In the genomic region with DNA sequence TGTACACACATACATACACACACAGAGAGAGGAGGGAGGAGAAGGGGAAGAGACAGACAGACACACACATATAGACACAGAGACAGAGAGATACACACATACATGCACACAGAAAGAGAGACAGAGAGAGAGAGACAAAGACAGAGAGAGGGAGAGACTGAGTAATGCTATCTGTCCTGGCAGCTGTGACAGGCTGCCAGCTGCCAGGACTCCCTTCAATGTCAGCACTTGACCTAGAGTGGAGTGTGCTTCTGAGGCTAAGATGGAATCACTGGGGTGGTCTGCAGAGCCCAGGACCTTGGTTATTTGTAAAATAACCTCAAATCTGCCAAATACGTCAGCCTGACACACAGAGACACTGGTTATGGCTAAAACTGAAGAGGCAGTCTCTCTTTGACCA, we compare ENCODE assay signal across 16 mouse cellular contexts. TPM values are rescaled to one million over a fixed set of nuclear protein-coding genes. Genes with fewer than 3 reads are reported as not detected.
A peak's percentile ranks its signal among the peaks of the same experiment; 100 is the strongest.
DNase-seq lines count a peak whose midpoint lies in the region; ATAC-seq and TF ChIP-seq lines count a peak whose summit lies in the region.
"Had no signal": no experiment of that assay in that cellular context is flagged by ENCODE, and none has a peak within 500 bp of the region (broad histone marks: within the 10 kb centered on the region; RNA-seq: fewer than 3 reads in every experiment).

No protein-coding gene starts in this region.

- no peak overlapping the region for H3K4me3 ChIP-seq in forebrain, embryonic 11.5 days (ENCODE audit: low read depth, low read length)
- H3K4me3 ChIP-seq in forebrain, embryonic 14.5 days (ENCODE audit: low read depth, low read length), result no peak overlapping the region
- no peak overlapping the region for H3K4me3 ChIP-seq in heart, postnatal 0 days (ENCODE audit: low read depth, low read length)
- no peak overlapping the region for H3K4me3 ChIP-seq in lung, embryonic 14.5 days (ENCODE audit: low read depth, low read length)
- H3K4me3 ChIP-seq in lung, postnatal 0 days (ENCODE audit: low read depth, low read length), result no peak overlapping the region
- no peak overlapping the region for H3K4me3 ChIP-seq in embryonic facial prominence, embryonic 15.5 days (replicated peaks)
- H3K4me3 ChIP-seq: liver, embryonic 15.5 days had no signal

- DNase-seq in forebrain, embryonic 11.5 days (ENCODE audit: low spot score), result no peak
- no peak for DNase-seq in forebrain, embryonic 14.5 days (ENCODE audit: low spot score)
- DNase-seq in heart, postnatal 0 days (ENCODE audit: low spot score), result peak; percentile 76
- DNase-seq in heart, adult 8-10 months (ENCODE audit: low spot score), result no peak
- DNase-seq in lung, embryonic 14.5 days, result peak; percentile 43
- DNase-seq in lung, postnatal 0 days (ENCODE audit: low spot score), result no peak
- DNase-seq in left cerebral cortex, postnatal 25 days (ENCODE audit: low spot score in 2 of 2), result no peak
- DNase-seq: cerebellum, postnatal 10 days; kidney, adult 8-10 months; layer of hippocampus, adult 9-11 months; right cerebral cortex, postnatal 4 days had no signal

- H3K36me3 ChIP-seq in forebrain, embryonic 11.5 days (ENCODE audit: control insufficient read depth, insufficient read depth, low read length), result no peaks in the 10 kb centered on the region
- H3K36me3 ChIP-seq in forebrain, embryonic 14.5 days (ENCODE audit: control insufficient read depth, insufficient read depth, low read length), result no peaks in the 10 kb centered on the region
- H3K36me3 ChIP-seq in heart, postnatal 0 days (replicated peaks; ENCODE audit: control insufficient read depth, insufficient read depth, low read length), result no peaks in the 10 kb centered on the region
- H3K36me3 ChIP-seq in lung, embryonic 14.5 days (ENCODE audit: insufficient read depth), result no peaks in the 10 kb centered on the region
- H3K36me3 ChIP-seq in lung, postnatal 0 days (ENCODE audit: insufficient read depth, low read length), result no peaks in the 10 kb centered on the region
- no peaks in the 10 kb centered on the region for H3K36me3 ChIP-seq in embryonic facial prominence, embryonic 15.5 days
- H3K36me3 ChIP-seq: G1E had no signal

- no peaks in the 10 kb centered on the region for H3K4me1 ChIP-seq in forebrain, embryonic 11.5 days (replicated peaks; ENCODE audit: control insufficient read depth, insufficient read depth, low read length)
- no peaks in the 10 kb centered on the region for H3K4me1 ChIP-seq in forebrain, embryonic 14.5 days (ENCODE audit: control insufficient read depth, insufficient read depth, low read length)
- H3K4me1 ChIP-seq in heart, postnatal 0 days (ENCODE audit: control insufficient read depth, insufficient read depth), result peaks cover 25% of the 10 kb centered on the region
- H3K4me1 ChIP-seq in lung, embryonic 14.5 days (ENCODE audit: insufficient read depth), result peaks cover 14% of the 10 kb centered on the region
- H3K4me1 ChIP-seq in lung, postnatal 0 days (ENCODE audit: insufficient read depth, low read depth, low read length), result peaks cover 3% of the 10 kb centered on the region; the same call in 1 of the 2 replicates
- peaks cover 22% of the 10 kb centered on the region for H3K4me1 ChIP-seq in embryonic facial prominence, embryonic 15.5 days
- H3K4me1 ChIP-seq: liver, embryonic 15.5 days had no signal

- TF ChIP-seq EP300 in heart, postnatal 0 days (IDR thresholded peaks at IDR 0.05; ENCODE audit: low read depth), result no peak
- TF ChIP-seq EP300 in lung, postnatal 0 days (IDR thresholded peaks at IDR 0.05), result no peak

- WGBS in forebrain, embryonic 11.5 days, result 75% methylated on average over 1 of the region's 1 CpGs
- WGBS in forebrain, embryonic 14.5 days, result 83% methylated on average over 1 of the region's 1 CpGs
- 50% methylated on average over 1 of the region's 1 CpGs for WGBS in heart, postnatal 0 days
- 32% methylated on average over 1 of the region's 1 CpGs for WGBS in lung, embryonic 14.5 days
- WGBS in lung, postnatal 0 days, result 62% methylated on average over 1 of the region's 1 CpGs
- WGBS in embryonic facial prominence, embryonic 15.5 days, result 71% methylated on average over 1 of the region's 1 CpGs

- H3K27ac ChIP-seq in forebrain, embryonic 11.5 days (ENCODE audit: low read depth, low read length), result no peak overlapping the region
- H3K27ac ChIP-seq in forebrain, embryonic 14.5 days (ENCODE audit: low read depth, low read length), result no peak overlapping the region
- H3K27ac ChIP-seq in heart, postnatal 0 days (ENCODE audit: low read depth), result peak overlapping the region; percentile 60
- H3K27ac ChIP-seq in lung, embryonic 14.5 days (ENCODE audit: low read depth), result 0 out of 2 replicates have a peak overlapping the region, but pooled peaks have one; percentile 26
- no peak overlapping the region for H3K27ac ChIP-seq in lung, postnatal 0 days (ENCODE audit: low read length)
- H3K27ac ChIP-seq in embryonic facial prominence, embryonic 15.5 days (replicated peaks), result peak overlapping the region; percentile 76; the same call in 1 of the 2 replicates
- H3K27ac ChIP-seq: liver, embryonic 15.5 days had no signal

- no peak overlapping the region for H3K4me2 ChIP-seq in forebrain, embryonic 11.5 days (ENCODE audit: low read depth, low read length, severe bottlenecking)
- no peak overlapping the region for H3K4me2 ChIP-seq in forebrain, embryonic 14.5 days (ENCODE audit: low read length)
- H3K4me2 ChIP-seq in heart, postnatal 0 days (ENCODE audit: low read depth, low read length), result no peak overlapping the region
- no peak overlapping the region for H3K4me2 ChIP-seq in lung, embryonic 14.5 days
- H3K4me2 ChIP-seq in lung, postnatal 0 days (replicated peaks; ENCODE audit: low read depth, low read length), result no peak overlapping the region
- H3K4me2 ChIP-seq in embryonic facial prominence, embryonic 15.5 days (replicated peaks), result no peak overlapping the region
- H3K4me2 ChIP-seq: liver, embryonic 15.5 days had no signal

- intact Hi-C loops in left cerebral cortex, postnatal 25 days (cut with DNase I), result no loop called here

- no peaks in the 10 kb centered on the region for H3K9me3 ChIP-seq in forebrain, embryonic 11.5 days (ENCODE audit: control insufficient read depth, low read length)
- H3K9me3 ChIP-seq in forebrain, embryonic 14.5 days (replicated peaks; ENCODE audit: control insufficient read depth, low read length), result no peaks in the 10 kb centered on the region
- H3K9me3 ChIP-seq in heart, postnatal 0 days (replicated peaks; ENCODE audit: control insufficient read depth, low read length), result no peaks in the 10 kb centered on the region
- H3K9me3 ChIP-seq in lung, embryonic 14.5 days (ENCODE audit: low read depth, low read length), result no peaks in the 10 kb centered on the region
- H3K9me3 ChIP-seq in lung, postnatal 0 days (ENCODE audit: low read length), result no peaks in the 10 kb centered on the region
- no peaks in the 10 kb centered on the region for H3K9me3 ChIP-seq in embryonic facial prominence, embryonic 15.5 days (replicated peaks)
- H3K9me3 ChIP-seq: G1E; liver, embryonic 15.5 days had no signal

- H3K9ac ChIP-seq in forebrain, embryonic 11.5 days (ENCODE audit: low read length), result no peak overlapping the region
- H3K9ac ChIP-seq in forebrain, embryonic 14.5 days (ENCODE audit: low read length), result no peak overlapping the region
- H3K9ac ChIP-seq in heart, postnatal 0 days (replicated peaks; ENCODE audit: low read depth, low read length), result no peak overlapping the region
- H3K9ac ChIP-seq in lung, embryonic 14.5 days, result no peak overlapping the region
- no peak overlapping the region for H3K9ac ChIP-seq in lung, postnatal 0 days (replicated peaks; ENCODE audit: low read depth)
- H3K9ac ChIP-seq in embryonic facial prominence, embryonic 15.5 days, result no peak overlapping the region
- H3K9ac ChIP-seq: liver, embryonic 15.5 days had no signal

- no peak for TF ChIP-seq CTCF in heart, postnatal 0 days (IDR thresholded peaks at IDR 0.05; ENCODE audit: low read depth)
- no peak for TF ChIP-seq CTCF in lung, embryonic 14.5 days (IDR thresholded peaks at IDR 0.05; ENCODE audit: low read depth)
- no peak for TF ChIP-seq CTCF in lung, postnatal 0 days (IDR thresholded peaks at IDR 0.05)

- ATAC-seq in forebrain, embryonic 11.5 days (replicated peaks; ENCODE audit: low FRiP score), result 0 out of 2 replicates have a peak, but pooled peaks have one; percentile 33
- ATAC-seq in forebrain, embryonic 14.5 days, result no peak; the same call in 1 of the 2 replicates
- ATAC-seq in heart, postnatal 0 days (ENCODE audit: insufficient read depth, low read depth), result peak; percentile 66
- ATAC-seq in lung, embryonic 14.5 days (ENCODE audit: insufficient read depth), result peak; percentile 65; the same call in 1 of the 2 replicates
- ATAC-seq in lung, postnatal 0 days, result no peak
- ATAC-seq in embryonic facial prominence, embryonic 15.5 days (ENCODE audit: insufficient number of reproducible peaks, low FRiP score, low TSS enrichment, low read depth), result 0 out of 2 replicates have a peak, but pooled peaks have one; percentile 37

- no peaks in the 10 kb centered on the region for H3K27me3 ChIP-seq in forebrain, embryonic 11.5 days (ENCODE audit: control insufficient read depth, insufficient read depth, low read length)
- no peaks in the 10 kb centered on the region for H3K27me3 ChIP-seq in forebrain, embryonic 14.5 days (replicated peaks; ENCODE audit: control insufficient read depth, insufficient read depth, low read length)
- no peaks in the 10 kb centered on the region for H3K27me3 ChIP-seq in heart, postnatal 0 days (ENCODE audit: control insufficient read depth, insufficient read depth, low read length)
- H3K27me3 ChIP-seq in lung, embryonic 14.5 days (ENCODE audit: insufficient read depth, low read length), result no peaks in the 10 kb centered on the region
- no peaks in the 10 kb centered on the region for H3K27me3 ChIP-seq in lung, postnatal 0 days (replicated peaks; ENCODE audit: insufficient read depth, low read length)
- no peaks in the 10 kb centered on the region for H3K27me3 ChIP-seq in embryonic facial prominence, embryonic 15.5 days
- H3K27me3 ChIP-seq: liver, embryonic 15.5 days had no signal

RNA-seq across cellular contexts. Expression of gene Gm5105, which starts 30.5 kb away (rescaled TPM):
- not detected in 2 replicates for polyA plus RNA-seq in forebrain, embryonic 11.5 days (2014; fragmentation: Nextera tagmentation; extraction: Ambion mirVana)
- not detected in 2 replicates for polyA plus RNA-seq in forebrain, embryonic 14.5 days (2014; fragmentation: Nextera tagmentation; extraction: Ambion mirVana)
- 0.11 and 1.4 TPM in 2 replicates for total RNA-seq in heart, postnatal 0 days (2014; rRNA removed; ENCODE audit: low replicate concordance)
- 0.41 and 0.64 TPM in 2 replicates for polyA plus RNA-seq in heart, postnatal 0 days (2015; fragmentation: Nextera tagmentation; extraction: Ambion mirVana)
- 1 to 10 TPM in 2 of 4 experiments, under 1 TPM in 2; 0.76 to 1.6 (median 1.1) TPM for total RNA-seq in heart, adult 8-10 months (2022)
- polyA plus RNA-seq in lung, embryonic 14.5 days (2014; fragmentation: Nextera tagmentation; extraction: Ambion mirVana), result 0.19 TPM in 1 of 2 replicates, not detected in the other
- polyA plus RNA-seq in lung, postnatal 0 days (2015; fragmentation: Nextera tagmentation; extraction: Ambion mirVana), result 0.07 and 0.12 TPM in 2 replicates
- 0.17 and 0.35 TPM in 2 replicates for polyA plus RNA-seq in embryonic facial prominence, embryonic 15.5 days (2015; fragmentation: Nextera tagmentation; extraction: Ambion mirVana)
- under 1 TPM in 1 of 2 experiments, not detected in 1; 0.21 TPM for total RNA-seq in left cerebral cortex, postnatal 25 days (2021)
- total RNA-seq: left cerebral cortex, postnatal 14 days; megakaryocyte, adult 5-6 weeks had no signal
- polyA plus RNA-seq: G1E had no signal

RNA-seq across cellular contexts. Expression of gene 1110002E22Rik, which starts 32.9 kb away (rescaled TPM):
- 0.09 TPM in 1 of 2 replicates, not detected in the other for polyA plus RNA-seq in forebrain, embryonic 11.5 days (2014; fragmentation: Nextera tagmentation; extraction: Ambion mirVana)
- polyA plus RNA-seq in forebrain, embryonic 14.5 days (2014; fragmentation: Nextera tagmentation; extraction: Ambion mirVana), result 0.03 and 0.04 TPM in 2 replicates
- total RNA-seq in heart, postnatal 0 days (2014; rRNA removed; ENCODE audit: low replicate concordance), result 30.8 and 32.5 TPM in 2 replicates
- polyA plus RNA-seq in heart, postnatal 0 days (2015; fragmentation: Nextera tagmentation; extraction: Ambion mirVana), result 12.2 and 13.3 TPM in 2 replicates
- 10 to 100 TPM; 40.6 to 58.5 (median 50.8) TPM for total RNA-seq in heart, adult 8-10 months (2022)
- polyA plus RNA-seq in lung, embryonic 14.5 days (2014; fragmentation: Nextera tagmentation; extraction: Ambion mirVana), result 0.21 and 0.31 TPM in 2 replicates
- 0.14 and 0.20 TPM in 2 replicates for polyA plus RNA-seq in lung, postnatal 0 days (2015; fragmentation: Nextera tagmentation; extraction: Ambion mirVana)
- 1.9 and 2.8 TPM in 2 replicates for polyA plus RNA-seq in embryonic facial prominence, embryonic 15.5 days (2015; fragmentation: Nextera tagmentation; extraction: Ambion mirVana)
- 1 to 10 TPM; 2.6 to 2.7 TPM for total RNA-seq in left cerebral cortex, postnatal 25 days (2021)
- total RNA-seq: megakaryocyte, adult 5-6 weeks had no signal

RNA-seq across cellular contexts. Expression of gene Trmt10a, which starts 45.5 kb away (rescaled TPM):
- polyA plus RNA-seq in forebrain, embryonic 11.5 days (2014; fragmentation: Nextera tagmentation; extraction: Ambion mirVana), result 15.1 and 16.2 TPM in 2 replicates
- 6.0 and 9.5 TPM in 2 replicates for polyA plus RNA-seq in forebrain, embryonic 14.5 days (2014; fragmentation: Nextera tagmentation; extraction: Ambion mirVana)
- total RNA-seq in heart, postnatal 0 days (2014; rRNA removed; ENCODE audit: low replicate concordance), result 3.7 TPM in 2 replicates
- 5.3 and 5.4 TPM in 2 replicates for polyA plus RNA-seq in heart, postnatal 0 days (2015; fragmentation: Nextera tagmentation; extraction: Ambion mirVana)
- 1 to 10 TPM; 1.1 to 1.9 (median 1.6) TPM for total RNA-seq in heart, adult 8-10 months (2022)
- 13.8 and 14.2 TPM in 2 replicates for polyA plus RNA-seq in lung, embryonic 14.5 days (2014; fragmentation: Nextera tagmentation; extraction: Ambion mirVana)
- 6.1 and 6.4 TPM in 2 replicates for polyA plus RNA-seq in lung, postnatal 0 days (2015; fragmentation: Nextera tagmentation; extraction: Ambion mirVana)
- polyA plus RNA-seq in embryonic facial prominence, embryonic 15.5 days (2015; fragmentation: Nextera tagmentation; extraction: Ambion mirVana), result 7.7 and 10.8 TPM in 2 replicates
- 1 to 10 TPM; 5.8 to 7.3 TPM for total RNA-seq in left cerebral cortex, postnatal 25 days (2021)

RNA-seq across cellular contexts. Expression of gene Mttp, which starts 47.0 kb away (rescaled TPM):
- polyA plus RNA-seq in forebrain, embryonic 11.5 days (2014; fragmentation: Nextera tagmentation; extraction: Ambion mirVana), result 11.4 and 12.5 TPM in 2 replicates
- 7.5 and 8.6 TPM in 2 replicates for polyA plus RNA-seq in forebrain, embryonic 14.5 days (2014; fragmentation: Nextera tagmentation; extraction: Ambion mirVana)
- total RNA-seq in heart, postnatal 0 days (2014; rRNA removed; ENCODE audit: low replicate concordance), result 1.5 and 3.9 TPM in 2 replicates
- 5.9 and 6.2 TPM in 2 replicates for polyA plus RNA-seq in heart, postnatal 0 days (2015; fragmentation: Nextera tagmentation; extraction: Ambion mirVana)
- 1 to 10 TPM; 6.6 to 8.4 (median 7.4) TPM for total RNA-seq in heart, adult 8-10 months (2022)
- polyA plus RNA-seq in lung, embryonic 14.5 days (2014; fragmentation: Nextera tagmentation; extraction: Ambion mirVana), result 6.8 and 6.9 TPM in 2 replicates
- polyA plus RNA-seq in lung, postnatal 0 days (2015; fragmentation: Nextera tagmentation; extraction: Ambion mirVana), result 5.5 TPM in 2 replicates
- polyA plus RNA-seq in embryonic facial prominence, embryonic 15.5 days (2015; fragmentation: Nextera tagmentation; extraction: Ambion mirVana), result 7.9 and 8.7 TPM in 2 replicates
- total RNA-seq in left cerebral cortex, postnatal 25 days (2021), result 1 to 10 TPM; 6.0 to 6.2 TPM

Comparison
In these comparisons a context has a peak if more than half of its experiments do, and no peak if none do; other contexts are left out.
1. ATAC-seq: peak in forebrain, embryonic 11.5 days (single experiment), heart, postnatal 0 days (single experiment), lung, embryonic 14.5 days (single experiment) and embryonic facial prominence, embryonic 15.5 days (single experiment); none in forebrain, embryonic 14.5 days (single experiment) and lung, postnatal 0 days (single experiment).
2. DNase-seq: peak in heart, postnatal 0 days (single experiment) and lung, embryonic 14.5 days (single experiment); none in forebrain, embryonic 11.5 days (single experiment), forebrain, embryonic 14.5 days (single experiment), heart, adult 8-10 months (single experiment), lung, postnatal 0 days (single experiment) and left cerebral cortex, postnatal 25 days (0 of 2).
3. H3K27ac ChIP-seq: peak in heart, postnatal 0 days (single experiment), lung, embryonic 14.5 days (single experiment) and embryonic facial prominence, embryonic 15.5 days (single experiment); none in forebrain, embryonic 11.5 days (single experiment), forebrain, embryonic 14.5 days (single experiment) and lung, postnatal 0 days (single experiment).